Mouse (Mus musculus): ENCODE results near the gene Vasp. TPM values are rescaled to one million over a fixed set of nuclear protein-coding genes. Genes with fewer than 3 reads are reported as not detected.

The Vasp gene
- total RNA-seq, 2 experiments from 2014 or later, result 19.3 to 27.9 TPM

DNA sequence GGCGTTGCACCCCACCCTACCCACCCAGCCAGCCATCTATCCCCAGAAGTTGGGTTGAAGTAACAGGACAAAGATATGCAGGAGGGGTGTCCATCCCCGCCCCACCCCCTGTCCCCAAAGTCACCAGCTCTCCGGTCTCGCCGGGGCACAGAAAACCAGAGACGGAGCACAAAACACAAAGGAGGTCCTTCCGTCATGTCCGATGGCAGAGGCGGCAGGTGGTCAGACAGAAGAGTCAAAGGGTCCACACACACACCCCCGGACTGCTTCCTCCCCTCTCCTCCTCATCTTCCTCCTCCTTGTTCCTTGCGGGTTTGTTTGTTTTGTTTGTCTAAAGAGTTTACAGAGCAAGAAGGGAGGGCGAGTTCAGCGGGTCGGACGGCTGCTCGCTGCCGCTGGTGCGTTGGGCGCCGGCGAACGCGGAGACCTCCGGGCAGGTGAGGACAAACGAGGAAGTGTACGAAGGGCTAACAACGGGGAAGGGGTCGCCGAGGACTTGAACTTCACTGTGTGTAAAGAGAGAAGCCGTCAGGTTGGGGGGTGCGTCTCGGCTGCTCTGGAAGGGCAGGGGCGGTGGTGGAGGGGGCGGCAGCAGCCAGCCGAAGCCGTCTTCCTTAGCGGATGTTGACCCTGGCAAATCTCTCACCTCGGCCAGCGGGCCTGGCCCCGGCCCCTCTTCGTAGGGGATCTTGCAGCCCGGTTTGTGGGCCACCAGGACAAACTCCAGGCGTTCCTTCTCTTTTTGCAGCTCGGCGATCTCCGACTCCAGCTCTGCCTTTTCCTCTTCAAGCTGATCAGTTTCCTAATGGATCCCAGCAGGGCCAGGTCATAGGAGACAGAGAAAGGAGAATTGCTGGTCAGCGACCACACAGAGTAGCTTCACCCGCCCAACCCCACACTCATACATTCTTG, 33.1 kb upstream of the Vasp start:
- no peak for ATAC-seq (replicated peaks; ENCODE audit: low FRiP score, low TSS enrichment, poor library complexity, severe bottlenecking)

DNA sequence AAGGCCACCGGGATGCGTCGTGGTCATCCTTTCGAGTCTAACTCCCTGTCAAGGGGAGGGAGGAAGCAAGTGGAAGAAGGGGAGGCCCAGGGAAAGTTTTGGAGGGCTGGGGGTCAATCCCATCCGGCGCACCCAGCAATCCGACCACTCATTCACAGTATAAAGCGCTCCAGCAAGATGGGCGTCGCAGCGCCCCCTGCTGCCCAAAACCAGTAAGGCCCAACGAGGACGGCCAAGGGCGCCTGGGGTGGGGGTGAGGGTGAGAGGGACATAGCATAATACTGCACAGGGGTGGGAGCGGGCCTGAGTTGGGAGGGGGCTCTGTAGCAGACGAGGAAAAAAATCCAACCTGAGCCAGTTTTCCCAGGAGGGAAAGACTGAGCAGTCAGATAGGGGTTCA, 32.2 kb upstream of the Vasp start:
- no peak for ATAC-seq (replicated peaks; ENCODE audit: low FRiP score, low TSS enrichment, poor library complexity, severe bottlenecking)

DNA sequence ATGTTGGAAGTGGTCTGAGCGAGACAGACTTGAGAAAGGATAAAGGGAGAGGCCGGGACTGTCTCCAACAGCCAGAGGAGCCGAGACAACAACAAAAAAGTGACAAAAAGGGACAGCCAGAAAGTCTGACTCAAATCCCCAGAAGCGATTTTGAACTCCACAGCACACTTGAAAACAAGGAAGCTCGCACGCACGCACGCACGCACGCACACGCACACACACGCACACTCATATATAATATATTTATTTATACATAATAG, 31.4 kb upstream of the Vasp start:
- ATAC-seq (replicated peaks; ENCODE audit: low FRiP score, low TSS enrichment, poor library complexity, severe bottlenecking), result no peak

DNA sequence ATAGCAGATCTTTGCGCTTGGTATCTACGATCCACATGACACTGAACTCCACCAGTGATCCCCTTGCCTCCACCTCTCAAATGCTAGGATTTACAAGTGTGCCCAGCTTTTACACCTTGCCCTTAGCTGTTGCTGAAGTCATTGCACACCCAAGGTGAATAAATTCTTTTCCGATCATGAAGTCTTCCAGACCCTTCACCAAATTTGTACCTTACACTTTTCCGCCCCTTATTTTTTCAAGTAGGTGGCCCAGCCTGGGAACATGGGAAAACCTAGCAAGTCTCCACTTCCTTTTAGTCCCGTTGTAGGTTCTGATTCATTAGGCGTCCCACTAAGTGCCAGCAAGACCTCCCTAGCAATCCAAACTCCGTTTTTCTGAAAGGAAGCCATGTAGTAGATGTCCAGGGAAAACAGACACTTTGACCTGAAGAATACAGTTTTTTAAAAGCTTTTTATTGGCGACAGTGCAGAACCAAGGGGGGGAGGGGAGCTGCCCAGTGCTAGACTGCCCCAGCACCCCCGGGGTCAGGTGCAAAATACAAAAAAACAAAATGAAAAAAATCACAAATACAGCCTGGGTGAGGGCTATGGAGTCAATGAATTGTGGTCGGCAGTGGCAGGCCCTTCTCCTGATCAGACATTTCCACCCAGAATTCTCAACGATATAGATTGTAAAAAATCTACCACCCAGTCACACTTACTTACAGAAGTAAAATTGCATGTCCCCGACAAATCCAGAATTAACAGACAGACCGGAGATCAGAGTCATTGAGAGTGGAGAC, 30.8 kb upstream of the Vasp start:
- no peak for ATAC-seq (replicated peaks; ENCODE audit: low FRiP score, low TSS enrichment, poor library complexity, severe bottlenecking)

DNA sequence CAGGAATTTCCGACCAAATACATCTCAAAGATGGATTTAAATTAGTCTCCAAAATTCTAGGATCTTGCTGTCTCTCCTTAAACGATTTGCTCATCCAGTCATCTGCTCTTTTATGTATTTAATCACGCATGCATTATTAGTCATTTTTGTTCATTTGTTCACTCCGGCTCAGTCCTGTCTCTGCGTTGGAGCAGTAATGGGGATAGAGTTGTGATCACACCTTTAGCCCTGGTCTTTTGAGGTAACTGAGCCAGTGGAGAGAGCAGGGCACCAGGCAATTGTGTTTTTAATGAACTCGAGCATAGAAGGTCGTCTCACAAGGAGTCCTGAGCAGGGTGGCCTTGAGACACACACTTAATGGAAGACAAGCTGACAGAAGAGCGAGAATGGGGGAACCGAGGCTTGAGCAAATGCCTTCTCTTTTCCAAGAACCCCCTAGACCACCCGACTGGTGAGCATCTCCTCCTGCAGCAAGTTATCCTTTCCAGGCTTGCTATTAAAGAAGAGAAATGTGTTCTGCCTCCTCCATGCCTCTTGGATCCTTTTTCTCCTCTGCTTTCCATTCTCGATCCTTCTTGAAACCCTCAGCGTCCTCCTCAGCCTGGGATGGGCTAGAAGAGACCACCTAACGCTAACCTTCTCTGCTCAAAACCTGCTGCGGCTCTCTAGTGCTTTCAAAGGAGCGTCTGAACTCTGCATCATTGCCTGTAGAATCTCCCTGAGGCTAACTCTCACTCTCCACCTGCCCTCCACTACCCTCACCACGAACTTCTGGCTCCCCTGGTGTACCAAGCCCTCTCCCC, 30.0 kb upstream of the Vasp start:
- no peak for ATAC-seq (replicated peaks; ENCODE audit: low FRiP score, low TSS enrichment, poor library complexity, severe bottlenecking)

DNA sequence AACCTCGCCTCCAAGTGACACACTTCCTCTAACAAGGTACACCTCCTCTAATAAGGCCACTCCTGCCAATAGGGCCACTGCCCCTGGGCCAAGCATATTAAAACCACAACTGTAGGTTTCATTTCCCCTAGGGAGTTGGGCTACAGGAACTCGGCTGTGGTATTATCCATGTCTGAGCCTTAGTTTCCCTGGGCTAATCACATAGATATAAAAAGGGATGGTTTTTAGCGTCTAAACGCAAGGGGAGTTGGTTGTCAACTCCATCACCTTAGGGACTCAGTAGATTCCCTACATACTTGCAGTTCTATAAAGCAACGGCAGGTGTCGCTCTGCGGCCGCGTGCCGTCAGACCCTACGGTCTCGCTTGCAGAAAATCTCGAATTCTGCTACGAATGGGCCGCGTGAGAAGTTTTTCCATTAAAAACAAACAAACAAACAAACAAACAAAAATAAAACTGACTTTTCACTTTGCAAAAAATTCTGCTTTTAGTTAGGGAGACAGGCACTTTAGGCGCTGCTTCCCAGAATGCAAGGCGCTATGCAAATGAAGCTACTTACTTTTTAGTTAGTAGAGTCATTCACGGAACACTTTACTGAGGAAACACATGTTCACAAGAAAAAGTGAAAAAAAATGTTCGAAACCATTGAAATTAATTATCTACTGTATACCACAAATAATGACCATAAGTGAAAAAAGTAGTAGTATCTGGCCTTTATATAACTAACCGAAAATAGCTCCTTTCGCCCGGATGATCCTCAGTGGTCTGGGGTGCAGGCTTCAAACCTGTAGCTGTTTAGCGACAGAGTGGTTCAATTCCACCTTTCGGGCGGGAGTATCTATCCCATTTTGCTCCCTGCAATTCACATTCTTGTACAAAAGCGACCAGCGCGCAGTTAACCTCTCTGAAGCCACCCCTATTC, 29.1 kb upstream of the Vasp start:
- ATAC-seq (replicated peaks; ENCODE audit: low FRiP score, low TSS enrichment, poor library complexity, severe bottlenecking), result peak; percentile 56

DNA sequence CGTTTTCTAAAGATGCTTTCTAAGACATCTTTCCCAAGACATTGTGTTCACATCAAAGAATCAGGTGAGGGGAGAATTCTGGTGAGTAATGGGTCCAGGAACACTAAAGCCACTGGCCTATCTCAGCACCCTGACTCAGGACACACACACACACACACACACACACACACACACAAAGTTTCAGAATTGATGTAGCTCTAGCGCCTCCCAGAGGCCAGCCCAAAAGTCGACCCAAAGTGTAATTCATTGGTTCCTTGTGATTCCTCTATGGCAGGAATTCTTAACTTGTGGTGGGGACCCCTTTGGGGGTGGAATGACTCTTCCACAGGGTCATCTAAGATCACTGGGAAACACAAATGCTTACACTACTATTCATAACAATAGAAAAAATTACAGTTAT, 27.6 kb upstream of the Vasp start:
- ATAC-seq (replicated peaks; ENCODE audit: low FRiP score, low TSS enrichment, poor library complexity, severe bottlenecking), result no peak

DNA sequence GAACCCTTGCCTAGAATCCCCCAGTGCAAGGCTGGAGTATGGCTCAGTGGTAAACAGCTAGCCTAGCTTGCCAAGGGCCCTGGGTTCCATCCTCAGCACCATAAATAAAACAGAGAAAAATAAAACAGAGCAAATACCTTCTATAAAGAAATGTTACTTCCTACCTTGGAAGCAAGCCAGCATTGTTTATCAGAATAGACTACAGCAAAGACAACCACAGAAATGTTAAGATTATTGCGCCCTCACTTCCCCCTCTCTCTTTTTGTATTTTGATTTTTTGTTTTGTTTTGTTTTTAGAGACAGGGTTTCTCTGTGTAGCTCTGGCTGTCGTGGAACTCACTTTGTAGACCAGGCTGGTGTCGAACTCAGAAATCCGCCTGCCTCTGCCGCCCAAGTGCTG, 26.2 kb upstream of the Vasp start:
- ATAC-seq (replicated peaks; ENCODE audit: low FRiP score, low TSS enrichment, poor library complexity, severe bottlenecking), result no peak

DNA sequence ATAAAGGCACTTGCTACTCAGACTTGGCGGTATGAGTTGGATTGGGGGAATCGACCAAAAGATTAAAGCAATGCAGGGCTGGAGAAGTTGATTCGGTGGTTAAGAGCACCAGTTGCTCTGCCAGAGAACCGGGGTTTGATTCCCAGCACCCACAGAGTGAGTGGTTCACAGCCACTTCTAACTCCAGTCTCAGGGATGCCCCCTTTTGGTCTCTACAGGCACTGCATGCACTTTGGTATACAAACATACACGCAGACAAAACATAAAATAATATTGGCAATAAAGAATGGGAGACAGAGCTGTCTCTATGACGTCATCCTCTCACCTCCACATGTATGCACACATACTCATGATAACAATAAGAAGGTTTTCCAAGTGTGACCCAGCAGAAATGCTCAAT, 25.4 kb upstream of the Vasp start:
- ATAC-seq (replicated peaks; ENCODE audit: low FRiP score, low TSS enrichment, poor library complexity, severe bottlenecking), result no peak

DNA sequence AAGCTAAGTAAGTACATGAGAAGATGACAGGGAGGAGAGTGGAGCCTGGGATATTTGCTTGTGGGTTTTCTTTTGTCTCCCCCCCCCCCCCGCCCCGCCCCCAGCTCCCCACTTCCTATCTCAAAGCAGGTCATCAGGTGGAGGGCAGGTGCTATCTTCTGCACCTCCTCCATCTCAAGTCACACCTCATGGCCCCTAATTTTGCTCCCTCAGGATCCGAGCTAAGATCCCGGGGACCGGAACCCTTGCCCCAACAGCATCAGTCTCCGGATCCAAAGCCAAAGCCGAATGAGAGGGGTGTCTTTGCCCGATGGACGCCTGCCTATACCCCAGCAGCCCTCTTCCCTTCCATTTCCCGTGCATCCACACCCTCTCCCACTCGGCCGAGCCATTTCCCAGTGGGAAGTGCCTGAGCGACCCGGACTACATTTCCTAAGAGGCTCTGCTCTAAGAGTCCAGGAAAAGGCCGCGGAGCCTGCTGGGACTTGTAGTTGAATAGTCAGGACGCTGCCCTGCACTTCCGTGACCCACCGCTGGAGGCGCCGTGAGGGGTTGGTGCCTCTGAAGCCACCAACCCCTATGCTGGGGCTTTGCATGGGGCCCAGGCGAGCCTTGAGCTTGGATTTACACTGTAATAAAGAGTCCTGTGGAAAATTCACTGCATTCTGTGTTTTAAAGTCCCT, 24.0 kb upstream of the Vasp start:
- peak; percentile 82 for ATAC-seq (replicated peaks; ENCODE audit: low FRiP score, low TSS enrichment, poor library complexity, severe bottlenecking)

DNA sequence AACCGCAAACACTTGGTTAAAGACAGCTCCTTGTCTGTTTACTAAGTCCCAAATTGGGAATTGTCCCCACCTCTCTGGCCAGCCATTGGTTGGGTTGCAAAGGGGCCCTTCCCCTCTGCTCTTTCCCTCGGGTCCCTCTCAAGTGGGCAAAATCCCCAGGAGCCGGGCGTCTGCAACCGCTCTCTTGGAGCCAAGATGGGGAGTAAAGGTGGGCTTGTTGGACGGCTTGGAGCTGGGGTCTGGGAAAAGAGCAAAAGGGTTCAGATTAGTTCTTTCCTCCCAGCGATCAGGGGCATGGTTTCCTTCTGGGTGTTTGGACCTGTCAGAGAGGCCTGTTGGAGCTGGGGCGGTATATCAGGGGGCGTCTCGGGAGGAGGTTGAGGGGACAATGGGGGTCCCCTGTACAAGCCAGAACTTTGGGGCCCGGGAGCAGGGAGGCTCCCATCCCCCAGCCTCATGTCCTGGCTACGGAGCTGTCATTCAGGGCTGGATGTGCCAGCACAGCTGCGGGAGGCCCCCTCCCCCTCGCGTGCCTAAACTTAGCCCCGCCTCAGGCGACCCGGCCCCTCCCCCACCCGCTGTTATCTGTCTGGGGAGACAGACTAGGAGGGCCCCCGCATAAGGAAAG, 19.5 kb upstream of the Vasp start:
- ATAC-seq (replicated peaks; ENCODE audit: low FRiP score, low TSS enrichment, poor library complexity, severe bottlenecking), result no peak; the same call in 1 of the 2 replicates

DNA sequence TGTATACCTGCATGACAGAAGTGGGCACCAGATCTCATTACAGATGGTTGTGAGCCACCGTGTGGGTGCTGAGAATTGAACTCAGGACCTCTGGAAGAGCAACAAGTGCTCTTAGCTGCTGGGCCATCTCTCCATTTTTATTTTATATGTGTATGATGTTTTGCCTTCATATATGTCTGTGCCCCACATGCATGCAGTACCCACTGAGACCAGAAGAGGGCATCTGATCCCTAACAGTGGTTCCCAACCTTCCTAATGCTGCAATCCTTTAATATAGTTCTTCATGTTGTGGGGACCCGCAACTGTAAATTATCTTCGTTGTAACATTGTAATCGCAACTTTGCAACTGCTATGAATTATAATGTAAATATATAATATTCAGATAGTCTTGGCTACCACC, 13.1 kb upstream of the Vasp start:
- ATAC-seq (replicated peaks; ENCODE audit: low FRiP score, low TSS enrichment, poor library complexity, severe bottlenecking), result no peak

DNA sequence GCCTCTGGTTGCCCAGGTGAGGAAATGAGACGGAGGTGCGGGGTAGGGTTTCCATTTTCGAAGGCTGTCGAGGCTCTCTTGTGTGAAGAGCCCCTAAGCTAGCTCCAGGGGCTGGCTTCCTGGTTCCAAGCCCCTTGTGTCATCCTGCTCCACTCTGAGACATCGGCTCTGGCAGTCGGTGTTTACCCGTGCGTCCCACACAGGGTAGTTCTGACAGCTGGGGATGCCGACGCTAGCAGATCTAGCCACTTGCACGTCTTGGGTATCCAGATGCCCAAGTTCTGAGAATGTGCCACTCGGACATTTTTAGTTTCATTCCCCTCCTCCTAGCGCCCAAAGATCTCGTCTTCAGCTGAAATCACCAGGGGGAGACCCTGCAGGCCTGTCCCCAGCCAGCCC, 11.8 kb upstream of the Vasp start:
- no peak for ATAC-seq (replicated peaks; ENCODE audit: low FRiP score, low TSS enrichment, poor library complexity, severe bottlenecking)

DNA sequence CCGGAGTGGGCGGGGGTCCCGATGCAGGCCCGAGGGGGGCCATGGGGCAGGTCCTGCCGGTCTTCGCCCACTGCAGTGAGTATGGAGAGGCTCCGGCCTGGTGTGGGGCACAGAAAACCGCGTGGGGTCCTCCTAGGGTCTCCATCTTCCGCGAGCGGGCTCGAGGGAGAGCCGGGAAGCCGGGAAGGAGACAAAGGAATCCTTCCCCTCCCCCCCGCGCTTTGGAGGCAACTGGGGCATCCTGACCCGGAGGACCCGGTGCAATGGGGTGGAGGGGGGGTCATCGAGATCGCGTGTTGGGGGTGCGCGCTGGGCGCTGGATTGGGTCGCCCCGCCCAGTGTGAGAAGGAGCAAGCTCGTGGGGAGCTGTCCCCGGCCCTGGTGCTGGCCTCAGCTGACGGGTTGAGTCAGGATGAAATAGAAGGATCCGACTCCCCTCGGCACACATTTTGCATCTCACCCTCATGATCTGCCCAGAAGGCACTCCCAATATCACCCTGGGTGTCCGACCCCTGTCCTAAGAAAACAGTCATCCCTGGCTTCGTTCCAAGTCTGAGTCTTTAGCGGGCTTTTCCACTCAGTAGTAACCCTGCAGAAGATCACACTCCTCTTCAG, 11.3 kb upstream of the Vasp start:
- peak; percentile 58 for ATAC-seq (replicated peaks; ENCODE audit: low FRiP score, low TSS enrichment, poor library complexity, severe bottlenecking)

DNA sequence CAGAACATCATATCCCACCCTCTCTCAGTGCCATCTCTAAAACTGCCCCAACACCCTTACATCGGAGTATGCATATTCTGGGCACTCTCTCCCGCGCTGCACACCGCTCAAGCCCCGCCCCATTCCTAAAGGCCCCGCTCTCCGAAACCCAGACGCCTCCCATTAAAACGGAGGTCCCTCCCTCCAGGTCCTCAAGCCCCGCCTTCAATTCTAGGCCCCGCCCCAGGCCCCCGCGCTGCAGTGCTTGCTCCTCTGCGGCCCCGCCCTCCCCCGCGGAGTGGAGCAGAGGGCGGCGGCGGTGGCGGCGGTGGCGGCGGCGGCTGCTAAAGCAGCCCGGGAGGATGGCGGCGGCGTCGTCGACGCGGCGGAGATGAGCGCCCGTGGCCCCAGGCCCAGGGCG, 10.8 kb upstream of the Vasp start, which contains the start of gene Rtn2:
TSS of gene Rtn2 (plus strand) at position 240 of the 400 bp plus-strand sequence.
- ATAC-seq (replicated peaks; ENCODE audit: low FRiP score, low TSS enrichment, poor library complexity, severe bottlenecking), result peak; percentile 93

DNA sequence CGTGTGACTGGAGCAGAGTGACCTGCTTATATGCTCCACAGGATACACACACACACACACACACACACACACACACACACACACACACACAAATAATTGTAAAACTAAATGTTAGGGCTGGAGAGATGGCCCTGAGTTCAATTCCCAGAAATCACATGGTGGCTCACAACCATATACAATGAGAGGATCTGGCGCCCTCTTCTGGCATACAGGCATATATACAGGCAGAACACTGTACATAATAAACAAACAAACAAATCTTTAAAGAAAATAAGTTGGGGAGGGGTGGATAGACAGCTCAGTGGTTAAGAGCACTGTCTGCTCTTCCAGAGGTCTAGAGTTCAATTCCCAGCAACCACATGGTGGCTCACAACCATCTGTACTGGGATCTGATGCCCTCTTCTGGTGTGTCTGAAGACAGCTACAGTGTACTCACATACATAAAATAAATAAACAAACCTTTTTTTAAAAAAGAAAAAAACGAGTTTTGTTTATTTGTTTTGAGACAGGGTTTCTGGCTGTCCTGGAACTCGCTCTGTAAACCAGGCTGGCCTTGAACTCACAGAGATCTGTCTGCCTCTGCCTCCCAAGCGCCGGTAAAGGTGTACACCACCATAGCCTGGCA, 10.2 kb upstream of the Vasp start:
- 0 out of 2 replicates have a peak, but pooled peaks have one; percentile 28 for ATAC-seq (replicated peaks; ENCODE audit: low FRiP score, low TSS enrichment, poor library complexity, severe bottlenecking)

DNA sequence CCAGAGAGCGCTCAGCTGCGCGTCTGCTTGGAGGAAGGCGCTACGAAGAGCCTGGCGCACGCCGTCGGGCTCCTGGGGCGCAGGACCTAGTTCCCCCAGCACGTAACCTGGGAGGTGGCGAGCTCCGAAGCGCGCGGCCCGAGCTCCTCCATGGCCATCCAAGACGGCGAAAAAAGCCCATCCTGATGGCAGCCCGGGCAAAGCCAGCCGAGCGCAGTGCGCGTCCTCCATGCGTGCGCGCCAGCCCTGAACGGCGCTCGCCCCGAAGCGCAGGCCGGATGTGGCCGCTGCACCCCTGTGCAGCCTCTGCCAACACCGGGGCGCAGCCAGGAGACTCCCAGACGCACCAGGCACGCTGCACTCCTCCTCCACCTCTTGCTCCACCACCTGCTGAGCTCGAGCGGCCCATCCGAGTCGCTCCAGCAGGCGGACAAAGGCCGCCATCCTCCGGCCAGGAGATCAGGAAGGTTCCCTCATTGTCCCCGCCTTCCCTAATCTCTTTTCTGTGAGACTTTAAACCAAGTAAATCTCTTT, 8.0 kb upstream of the Vasp start, which contains the start of gene Ppm1n:
TSS of gene Ppm1n (minus strand) at position 484 of the 534 bp plus-strand sequence.
- ATAC-seq (replicated peaks; ENCODE audit: low FRiP score, low TSS enrichment, poor library complexity, severe bottlenecking), result no peak
